In the genomic region with DNA sequence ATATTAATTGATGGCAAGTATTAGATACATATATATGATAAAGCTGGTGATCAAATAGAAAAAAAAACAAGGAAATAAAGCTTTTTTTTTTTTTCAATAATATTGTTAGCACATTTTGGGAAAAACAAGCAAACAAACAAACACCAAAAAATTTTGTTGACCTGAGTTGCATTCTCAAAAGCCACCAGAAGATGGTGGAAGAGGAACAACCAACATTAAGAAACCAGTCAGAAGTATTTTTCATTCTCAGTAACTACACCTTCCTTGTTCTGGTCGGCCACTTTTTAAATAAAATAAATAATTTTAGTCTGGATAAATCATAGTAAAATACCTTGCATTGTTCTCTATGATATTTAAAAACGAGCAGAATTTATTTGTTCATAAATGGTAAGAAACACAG, we compare ENCODE assay signal across 11 mouse cellular contexts.
DNase-seq lines count a peak whose midpoint lies in the region; ATAC-seq lines count a peak whose summit lies in the region.
"Had no signal": no experiment of that assay in that cellular context is flagged by ENCODE, and none has a peak within 500 bp of the region (broad histone marks: within the 10 kb centered on the region; RNA-seq: fewer than 3 reads in every experiment).

No protein-coding gene starts in this region.

- H3K27ac ChIP-seq in hindbrain, embryonic 14.5 days: no peak overlapping the region
- H3K27ac ChIP-seq in hindbrain, embryonic 16.5 days (ENCODE audit: low read depth, low read length): no peak overlapping the region
- H3K27ac ChIP-seq in midbrain, embryonic 11.5 days (ENCODE audit: low read depth, low read length): no peak overlapping the region
- no peak overlapping the region for H3K27ac ChIP-seq in midbrain, embryonic 13.5 days
- H3K27ac ChIP-seq: midbrain, embryonic 12.5 days had no signal

- H3K4me3 ChIP-seq in hindbrain, embryonic 14.5 days (replicated peaks; ENCODE audit: low read length): no peak overlapping the region
- no peak overlapping the region for H3K4me3 ChIP-seq in hindbrain, embryonic 16.5 days (ENCODE audit: low read length)
- no peak overlapping the region for H3K4me3 ChIP-seq in midbrain, embryonic 11.5 days (ENCODE audit: low read depth, low read length)
- H3K4me3 ChIP-seq in midbrain, embryonic 13.5 days (replicated peaks): no peak overlapping the region
- H3K4me3 ChIP-seq: midbrain, embryonic 12.5 days had no signal

- no peak overlapping the region for H3K4me2 ChIP-seq in hindbrain, embryonic 14.5 days (replicated peaks)
- no peak overlapping the region for H3K4me2 ChIP-seq in hindbrain, embryonic 16.5 days (ENCODE audit: low read length)
- no peak overlapping the region for H3K4me2 ChIP-seq in midbrain, embryonic 11.5 days
- H3K4me2 ChIP-seq in midbrain, embryonic 13.5 days (replicated peaks): no peak overlapping the region
- H3K4me2 ChIP-seq: midbrain, embryonic 12.5 days had no signal

- no peaks in the 10 kb centered on the region for H3K36me3 ChIP-seq in hindbrain, embryonic 14.5 days (replicated peaks; ENCODE audit: control insufficient read depth, insufficient read depth)
- no peaks in the 10 kb centered on the region for H3K36me3 ChIP-seq in hindbrain, embryonic 16.5 days (ENCODE audit: control insufficient read depth, insufficient read depth, low read length)
- no peaks in the 10 kb centered on the region for H3K36me3 ChIP-seq in midbrain, embryonic 11.5 days (ENCODE audit: control insufficient read depth, insufficient read depth, low read length)
- no peaks in the 10 kb centered on the region for H3K36me3 ChIP-seq in midbrain, embryonic 13.5 days
- H3K36me3 ChIP-seq: midbrain, embryonic 12.5 days had no signal

- H3K9me3 ChIP-seq in hindbrain, embryonic 14.5 days (ENCODE audit: control insufficient read depth, low read length): no peaks in the 10 kb centered on the region
- H3K9me3 ChIP-seq in hindbrain, embryonic 16.5 days (ENCODE audit: control insufficient read depth, low read length): no peaks in the 10 kb centered on the region
- no peaks in the 10 kb centered on the region for H3K9me3 ChIP-seq in midbrain, embryonic 11.5 days (ENCODE audit: control insufficient read depth, low read length)
- H3K9me3 ChIP-seq in midbrain, embryonic 13.5 days: no peaks in the 10 kb centered on the region
- H3K9me3 ChIP-seq: midbrain, embryonic 12.5 days had no signal

- WGBS in hindbrain, embryonic 14.5 days: 29% methylated on average over 2 of the region's 2 CpGs
- WGBS in hindbrain, embryonic 16.5 days: 25% methylated on average over 2 of the region's 2 CpGs
- 37% methylated on average over 2 of the region's 2 CpGs for WGBS in midbrain, embryonic 11.5 days
- WGBS in midbrain, embryonic 13.5 days: 32% methylated on average over 2 of the region's 2 CpGs

- ATAC-seq in hindbrain, embryonic 14.5 days (ENCODE audit: low FRiP score): no peak
- ATAC-seq in hindbrain, embryonic 16.5 days: no peak
- ATAC-seq in midbrain, embryonic 11.5 days (ENCODE audit: low FRiP score): no peak
- ATAC-seq in midbrain, embryonic 13.5 days: no peak
- peak; percentile 48; the same call in 1 of the 2 replicates for ATAC-seq in megakaryocyte progenitor cell, adult 5-6 weeks (replicated peaks; ENCODE audit: poor library complexity)

- peak; percentile 76 for DNase-seq in hindbrain, embryonic 14.5 days (ENCODE audit: low spot score)
- DNase-seq in midbrain, embryonic 11.5 days (ENCODE audit: low spot score, missing footprints): peak; percentile 86
- DNase-seq in Muller cell, postnatal 12 days (ENCODE audit: inconsistent ontology term): peak; percentile 9
- DNase-seq in kidney, adult 8-10 months: no peak
- DNase-seq in cerebellum, adult 9-10 months: no peak
- DNase-seq: heart, postnatal 36 days; lung, adult 18-20 months had no signal

- no peak overlapping the region for H3K9ac ChIP-seq in hindbrain, embryonic 14.5 days
- no peak overlapping the region for H3K9ac ChIP-seq in hindbrain, embryonic 16.5 days (ENCODE audit: low read depth, low read length)
- H3K9ac ChIP-seq in midbrain, embryonic 11.5 days (ENCODE audit: low read length): no peak overlapping the region
- no peak overlapping the region for H3K9ac ChIP-seq in midbrain, embryonic 13.5 days (replicated peaks)
- H3K9ac ChIP-seq: midbrain, embryonic 12.5 days had no signal

- H3K27me3 ChIP-seq in hindbrain, embryonic 14.5 days (ENCODE audit: control insufficient read depth, insufficient read depth, low read length): no peaks in the 10 kb centered on the region
- no peaks in the 10 kb centered on the region for H3K27me3 ChIP-seq in hindbrain, embryonic 16.5 days (replicated peaks; ENCODE audit: control insufficient read depth, insufficient read depth, low read length)
- H3K27me3 ChIP-seq in midbrain, embryonic 11.5 days (ENCODE audit: control insufficient read depth, insufficient read depth, low read length): no peaks in the 10 kb centered on the region
- no peaks in the 10 kb centered on the region for H3K27me3 ChIP-seq in midbrain, embryonic 13.5 days
- H3K27me3 ChIP-seq: midbrain, embryonic 12.5 days had no signal

- no peaks in the 10 kb centered on the region for H3K4me1 ChIP-seq in hindbrain, embryonic 14.5 days (replicated peaks; ENCODE audit: control insufficient read depth, insufficient read depth, low read length)
- H3K4me1 ChIP-seq in hindbrain, embryonic 16.5 days (ENCODE audit: control insufficient read depth, insufficient read depth, low read depth, low read length): no peaks in the 10 kb centered on the region
- H3K4me1 ChIP-seq in midbrain, embryonic 11.5 days (ENCODE audit: control insufficient read depth, insufficient read depth, low read length): no peaks in the 10 kb centered on the region
- no peaks in the 10 kb centered on the region for H3K4me1 ChIP-seq in midbrain, embryonic 13.5 days (replicated peaks)
- H3K4me1 ChIP-seq: midbrain, embryonic 12.5 days had no signal

Comparison
In these comparisons a context has a peak if more than half of its experiments do, and no peak if none do; other contexts are left out.
1. DNase-seq: peak in hindbrain, embryonic 14.5 days (single experiment), midbrain, embryonic 11.5 days (single experiment) and Muller cell, postnatal 12 days (single experiment); none in kidney, adult 8-10 months (0 of 2) and cerebellum, adult 9-10 months (single experiment).